In the genomic region with DNA sequence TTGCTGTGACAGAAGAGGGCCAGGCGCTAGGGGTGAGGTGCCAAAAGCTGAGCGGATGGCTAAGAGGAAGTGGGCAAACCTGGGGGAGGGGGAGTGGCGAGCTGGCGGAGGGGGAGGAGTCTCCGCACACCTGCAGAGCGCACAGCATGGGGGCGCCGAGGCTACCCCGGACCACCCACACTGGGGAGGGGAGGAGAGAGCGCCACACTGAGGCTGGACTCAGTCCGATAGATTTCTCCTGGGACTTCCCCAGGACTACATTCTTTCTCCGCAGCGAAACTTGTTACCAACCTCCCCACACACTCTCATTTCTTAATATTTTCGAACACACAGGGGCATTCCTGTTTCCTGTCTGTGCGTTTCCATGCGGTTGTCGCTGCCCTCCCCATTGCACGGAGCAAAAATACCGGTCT, we compare ENCODE assay signal across 10 mouse cellular contexts. TPM values are rescaled to one million over a fixed set of nuclear protein-coding genes. Genes with fewer than 3 reads are reported as not detected.
DNase-seq lines count a peak whose midpoint lies in the region; ATAC-seq and TF ChIP-seq lines count a peak whose summit lies in the region.
"Had no signal": no experiment of that assay in that cellular context is flagged by ENCODE, and none has a peak within 500 bp of the region (broad histone marks: within the 10 kb centered on the region; RNA-seq: fewer than 3 reads in every experiment).

No protein-coding gene starts in this region.

- WGBS in limb, embryonic 10.5 days: 20% methylated on average over 19 of the region's 19 CpGs
- WGBS in hindbrain, embryonic 16.5 days: 19% methylated on average over 17 of the region's 19 CpGs

- TF ChIP-seq CTCF in CH12.LX (conservative IDR thresholded peaks at IDR 0.05 in 1 of 2, IDR thresholded peaks at IDR 0.05 in 1 of 2; ENCODE audit: low read depth in 2 of 2, low read length in 2 of 2): peak in 1 of 2 experiments; percentile 65; a peak in 2 of 4 replicates

- dilution Hi-C loops in CH12.LX (cut with MboI; ENCODE audit: extremely low pct_ligation_motif_present, extremely low pct_unique_long_range_greater_than_20kb, low sequenced_read_pairs): no loop called here

- no peaks in the 10 kb centered on the region for H3K79me2 ChIP-seq in CH12.LX (replicated peaks; ENCODE audit: control insufficient read depth, extremely low read depth, insufficient read depth, poor library complexity, severe bottlenecking)

- TF ChIP-seq POLR2A in CH12.LX (IDR thresholded peaks at IDR 0.05; ENCODE audit: low read depth, low read length): no peak; the same call in none of the 2 replicates

- no peak for ATAC-seq in hindbrain, embryonic 16.5 days
- ATAC-seq: forebrain, postnatal 0 days had no signal

- H3K9ac ChIP-seq in CH12.LX (ENCODE audit: insufficient read depth, low read depth): peak overlapping the region; percentile 94; the same call in 1 of the 2 replicates
- no peak overlapping the region for H3K9ac ChIP-seq in hindbrain, embryonic 16.5 days (ENCODE audit: low read depth, low read length)
- H3K9ac ChIP-seq: forebrain, postnatal 0 days had no signal

- peak; percentile 85 for TF ChIP-seq EP300 in CH12.LX (IDR thresholded peaks at IDR 0.05; ENCODE audit: low read length)

- in situ Hi-C loops in CH12.LX (cut with MboI; ENCODE audit: low pct_ligation_motif_present, low pct_unique_long_range_greater_than_20kb, low sequenced_read_pairs): loop anchor here (10.0 kb wide), 1 partner anchor 111 kb away; no protein-coding TSS in a partner anchor

- TF ChIP-seq RAD21 in CH12.LX (IDR thresholded peaks at IDR 0.05; ENCODE audit: low read depth, low read length): peak; percentile 45

- H3K27me3 ChIP-seq in CH12.LX (replicated peaks): no peaks in the 10 kb centered on the region
- no peaks in the 10 kb centered on the region for H3K27me3 ChIP-seq in limb, embryonic 10.5 days (ENCODE audit: low read depth, poor library complexity, severe bottlenecking)
- H3K27me3 ChIP-seq in hindbrain, embryonic 16.5 days (replicated peaks; ENCODE audit: control insufficient read depth, insufficient read depth, low read length): no peaks in the 10 kb centered on the region

- peak overlapping the region; percentile 80 for H3K4me2 ChIP-seq in CH12.LX (ENCODE audit: insufficient read depth, low read depth, poor library complexity, severe bottlenecking)
- H3K4me2 ChIP-seq in hindbrain, embryonic 16.5 days (ENCODE audit: low read length): no peak overlapping the region

- DNase-seq in A20 (ENCODE audit: low read depth, low spot score) (peak; percentile 99), CH12.LX (ENCODE audit: extremely low read depth) (peak; percentile 97), MN1 (ENCODE audit: low spot score) (no peak)
- no peak for DNase-seq in limb, embryonic 10.5 days (ENCODE audit: low spot score)
- peak; percentile 91 to 93 for DNase-seq in natural killer cell, adult 2 months (ENCODE audit: low spot score in 2 of 2)
- no peak for DNase-seq in right cerebral cortex, postnatal 25 days
- DNase-seq: forebrain, postnatal 0 days had no signal

- H3K9me3 ChIP-seq in CH12.LX (replicated peaks; ENCODE audit: low read length): no peaks in the 10 kb centered on the region
- no peaks in the 10 kb centered on the region for H3K9me3 ChIP-seq in limb, embryonic 10.5 days (replicated peaks)
- H3K9me3 ChIP-seq in hindbrain, embryonic 16.5 days (ENCODE audit: control insufficient read depth, low read length): no peaks in the 10 kb centered on the region

- peaks cover 30 to 71% of the 10 kb centered on the region in 2 experiments for H3K4me1 ChIP-seq in CH12.LX (ENCODE audit: control insufficient read depth in 1 of 2, insufficient read depth in 2 of 2)
- peaks cover 60% of the 10 kb centered on the region for H3K4me1 ChIP-seq in limb, embryonic 10.5 days
- H3K4me1 ChIP-seq in hindbrain, embryonic 16.5 days (ENCODE audit: control insufficient read depth, insufficient read depth, low read depth, low read length): peaks cover 13% of the 10 kb centered on the region

- peak overlapping the region; percentile 100 for H3K27ac ChIP-seq in CH12.LX (ENCODE audit: insufficient read depth, low read depth)
- peak overlapping the region; percentile 77 for H3K27ac ChIP-seq in limb, embryonic 10.5 days
- no peak overlapping the region for H3K27ac ChIP-seq in hindbrain, embryonic 16.5 days (ENCODE audit: low read depth, low read length)

- H3K4me3 ChIP-seq in CH12.LX (replicated peaks in 1 of 3; ENCODE audit: low read depth in 2 of 3, low read length in 2 of 3, poor library complexity in 1 of 3): peak overlapping the region; percentile 26 to 65 (median 48)
- peak overlapping the region; percentile 16; the same call in 1 of the 2 replicates for H3K4me3 ChIP-seq in limb, embryonic 10.5 days
- H3K4me3 ChIP-seq in hindbrain, embryonic 16.5 days (ENCODE audit: low read length): no peak overlapping the region

- peaks cover 0 to 9% of the 10 kb centered on the region in 2 experiments for H3K36me3 ChIP-seq in CH12.LX (replicated peaks in 1 of 2; ENCODE audit: control insufficient read depth in 1 of 2, insufficient read depth in 1 of 2, low read length in 1 of 2)
- H3K36me3 ChIP-seq in limb, embryonic 10.5 days: no peaks in the 10 kb centered on the region
- H3K36me3 ChIP-seq in hindbrain, embryonic 16.5 days (ENCODE audit: control insufficient read depth, insufficient read depth, low read length): no peaks in the 10 kb centered on the region

TF ChIP-seq in CH12.LX, 34 proteins besides CTCF, POLR2A, EP300 and RAD21:
- TF ChIP-seq ELF1 (IDR thresholded peaks at IDR 0.05; ENCODE audit: low read depth, low read length): peak; percentile 71
- TF ChIP-seq RCOR1 (conservative IDR thresholded peaks at IDR 0.05; ENCODE audit: low read depth, low read length): 0 out of 2 replicates have a peak, but pooled peaks have one; percentile 35
- peak; percentile 10 for TF ChIP-seq JUND (conservative IDR thresholded peaks at IDR 0.05; ENCODE audit: low read depth, low read length)
- peak; percentile 32; the same call in 1 of the 2 replicates for TF ChIP-seq ZNF384 (IDR thresholded peaks at IDR 0.05; ENCODE audit: low read depth, low read length)
- peak; percentile 55; the same call in 1 of the 2 replicates for TF ChIP-seq TBP (conservative IDR thresholded peaks at IDR 0.05; ENCODE audit: low read depth, low read length)
- TF ChIP-seq ETS1 (conservative IDR thresholded peaks at IDR 0.05; ENCODE audit: low read depth, low read length): peak; percentile 88
- no peak for TF ChIP-seq ZKSCAN1 (IDR thresholded peaks at IDR 0.05; ENCODE audit: borderline replicate concordance, low read depth, low read length)
- no peak for TF ChIP-seq BHLHE40 (IDR thresholded peaks at IDR 0.05; ENCODE audit: low read depth, low read length)
- TF ChIP-seq NELFE (IDR thresholded peaks at IDR 0.05; ENCODE audit: low read depth, low read length): peak; percentile 55; the same call in 1 of the 2 replicates
- TF ChIP-seq KAT2A (IDR thresholded peaks at IDR 0.05; ENCODE audit: insufficient replicate concordance, low read length): 0 out of 2 replicates have a peak, but pooled peaks have one; percentile 33
- peak; percentile 79; the same call in 1 of the 2 replicates for TF ChIP-seq MYC (IDR thresholded peaks at IDR 0.05; ENCODE audit: low read depth, low read length)
- no peak; the same call in none of the 2 replicates for TF ChIP-seq HCFC1 (IDR thresholded peaks at IDR 0.05; ENCODE audit: low read depth, low read length)
- TF ChIP-seq IRF4 (IDR thresholded peaks at IDR 0.05; ENCODE audit: low read depth, low read length): peak; percentile 91
- peak; percentile 51 for TF ChIP-seq SMC3 (IDR thresholded peaks at IDR 0.05; ENCODE audit: low read depth, low read length)
- peak; percentile 95 for TF ChIP-seq MEF2A (IDR thresholded peaks at IDR 0.05; ENCODE audit: borderline replicate concordance, low read depth, low read length)
- TF ChIP-seq PAX5 (IDR thresholded peaks at IDR 0.05; ENCODE audit: low read length): no peak
- TF ChIP-seq USF2 (conservative IDR thresholded peaks at IDR 0.05; ENCODE audit: low read depth, low read length): no peak
- peak; percentile 97 for TF ChIP-seq TCF12 (IDR thresholded peaks at IDR 0.05; ENCODE audit: low read depth, low read length)
- no peak for TF ChIP-seq USF1 (IDR thresholded peaks at IDR 0.05; ENCODE audit: low read depth, low read length)
- no peak; the same call in 1 of the 2 replicates for TF ChIP-seq MAX (IDR thresholded peaks at IDR 0.05; ENCODE audit: low read length)
- TF ChIP-seq E2F4 (IDR thresholded peaks at IDR 0.05; ENCODE audit: insufficient replicate concordance, low read depth, low read length): 0 out of 2 replicates have a peak, but pooled peaks have one; percentile 55
- TF ChIP-seq CHD2 (IDR thresholded peaks at IDR 0.05; ENCODE audit: low read length): peak; percentile 89
- peak; percentile 74; the same call in 1 of the 2 replicates for TF ChIP-seq ZMIZ1 (IDR thresholded peaks at IDR 0.05; ENCODE audit: low read depth, low read length)
- peak; percentile 67; the same call in 1 of the 2 replicates for TF ChIP-seq MAFK (IDR thresholded peaks at IDR 0.05; ENCODE audit: insufficient replicate concordance, low read length)
- TF ChIP-seq SIN3A (IDR thresholded peaks at IDR 0.05; ENCODE audit: low read length): peak; percentile 63
- peak; percentile 97 for TF ChIP-seq MAZ (IDR thresholded peaks at IDR 0.05; ENCODE audit: low read depth, low read length)
- TF ChIP-seq JUN (IDR thresholded peaks at IDR 0.05; ENCODE audit: insufficient read depth, low read depth, low read length): 0 out of 2 replicates have a peak, but pooled peaks have one; percentile 22

RNA-seq across cellular contexts. Expression of gene Smndc1, which starts 33.0 kb away (rescaled TPM):
- total RNA-seq in CH12.LX (2012; rRNA removed) (20.5 and 20.9 TPM in 2 replicates), CH12.LX (2014; rRNA removed) (41.1 and 41.3 TPM in 2 replicates)
- 96.6 and 104 TPM in 2 replicates for polyA plus RNA-seq in CH12.LX (2012; ENCODE audit: insufficient read length, low read depth)
- 41.2 and 43.8 TPM in 2 replicates for polyA plus RNA-seq in limb, embryonic 10.5 days (2016; fragmentation: Nextera tagmentation; extraction: Ambion mirVana)
- 26.9 and 29.8 TPM in 2 replicates for polyA plus RNA-seq in hindbrain, embryonic 16.5 days (2015; fragmentation: Nextera tagmentation; extraction: Ambion mirVana)

RNA-seq across cellular contexts. Expression of gene Gm10197, which starts 51.8 kb away (rescaled TPM):
- total RNA-seq in CH12.LX (2012; rRNA removed) (3.9 TPM in 1 of 2 replicates, not detected in the other), CH12.LX (2014; rRNA removed) (not detected in 2 replicates)
- polyA plus RNA-seq in CH12.LX (2012; ENCODE audit: insufficient read length, low read depth): 11.5 TPM in 1 of 2 replicates, not detected in the other
- 6.6 TPM in 1 of 2 replicates, not detected in the other for polyA plus RNA-seq in limb, embryonic 10.5 days (2016; fragmentation: Nextera tagmentation; extraction: Ambion mirVana)
- polyA plus RNA-seq in hindbrain, embryonic 16.5 days (2015; fragmentation: Nextera tagmentation; extraction: Ambion mirVana): not detected in 2 replicates
- total RNA-seq: forebrain, postnatal 0 days had no signal
- polyA plus RNA-seq: brain, embryonic 14.5 days; forebrain, postnatal 0 days; limb, embryonic 11.5 days had no signal

Comparison
In these comparisons a context has a peak if more than half of its experiments do, and no peak if none do; other contexts are left out.
1. DNase-seq: peak in A20 (single experiment), CH12.LX (single experiment) and natural killer cell, adult 2 months (2 of 2); none in limb, embryonic 10.5 days (single experiment), MN1 (single experiment) and right cerebral cortex, postnatal 25 days (single experiment).